Mouse (Mus musculus) thymus, adult 2 months (tissue): ENCODE results near the gene Ntrk2.

Experiments
- CTCF ChIP-seq: fragments of 200-500 bp; IDR thresholded peaks from 2 replicates; pipeline ENCODE4 v1.5.1; 2012; ENCODE audit warnings: mild to moderate bottlenecking, control low read depth, low read length, moderate library complexity, borderline replicate concordance; ENCODE audit not compliant: control insufficient read depth, poor library complexity, insufficient read depth; ENCODE audit errors: extremely low read depth
- POLR2A ChIP-seq: fragments of 200-500 bp; IDR thresholded peaks from 2 replicates; pipeline ENCODE4 v1.6.1; 2012; ENCODE audit warnings: mild to moderate bottlenecking, low read length, control low read depth, moderate library complexity; ENCODE audit not compliant: control insufficient read depth, poor library complexity, insufficient read depth; ENCODE audit errors: extremely low read depth

DNA sequence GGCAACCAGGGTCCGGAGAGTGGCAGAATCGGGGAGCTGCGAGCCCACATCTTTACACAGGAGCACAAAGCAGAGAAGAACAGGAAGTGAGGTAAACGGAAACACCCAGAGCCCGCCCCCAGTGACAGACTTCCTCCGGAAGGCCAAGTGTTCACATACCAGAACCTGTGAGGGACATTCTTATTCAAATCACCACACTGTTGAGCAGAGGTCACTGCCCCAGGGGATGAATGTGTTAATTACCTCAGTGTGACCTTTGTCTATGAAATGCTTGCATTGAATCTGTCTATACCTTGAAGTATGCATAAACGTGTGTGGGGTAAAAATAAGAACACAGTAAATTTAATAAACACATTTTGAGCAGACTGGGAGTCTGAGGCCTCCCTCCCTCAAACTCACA, 9.0 kb upstream of the Ntrk2 start:
- TF ChIP-seq CTCF (no peak), POLR2A (no peak)
